8 mouse cellular contexts compared by ENCODE assay signal in the genomic region with DNA sequence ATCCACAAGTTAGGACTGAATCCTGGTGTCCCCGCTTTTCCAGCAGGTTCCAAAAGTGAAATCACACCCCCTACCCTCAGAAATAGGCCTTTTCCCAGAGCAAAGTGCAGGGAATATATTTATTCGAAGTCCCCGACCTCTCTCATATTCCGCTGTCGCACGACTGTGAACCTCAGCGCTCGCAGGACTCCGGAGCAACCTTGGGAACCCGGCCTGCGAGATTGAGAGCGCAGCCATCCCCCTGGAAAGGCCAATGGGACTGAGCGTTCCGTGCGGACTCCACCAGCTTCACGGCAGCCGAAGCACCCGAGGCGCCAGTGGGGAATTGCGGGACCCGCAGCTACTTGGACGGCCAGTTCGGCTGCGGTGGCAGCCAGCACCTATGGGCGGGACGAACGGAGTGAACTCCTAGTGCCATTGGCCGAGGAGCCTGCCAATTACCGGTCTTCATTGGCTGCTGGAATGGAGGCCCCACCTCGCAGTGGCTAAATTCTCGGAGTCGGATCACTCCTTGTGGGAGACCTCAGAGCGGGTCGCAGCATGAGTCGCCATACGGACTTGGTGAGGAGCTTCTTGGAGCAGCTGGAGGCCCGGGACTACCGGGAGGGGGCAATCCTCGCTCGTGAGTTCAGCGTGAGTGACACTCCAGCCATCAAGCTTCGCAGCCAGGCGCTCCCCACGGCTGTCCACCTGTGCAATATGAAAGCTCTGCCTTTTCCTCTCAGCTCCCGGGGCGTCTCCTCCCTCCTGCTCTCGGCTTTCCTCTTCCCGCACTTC. TPM values are rescaled to one million over a fixed set of nuclear protein-coding genes. Genes with fewer than 3 reads are reported as not detected.
DNase-seq lines count a peak whose midpoint lies in the region; ATAC-seq and TF ChIP-seq lines count a peak whose summit lies in the region.

Ptpn18 (plus strand) TSS at position 479 of the 777 bp plus-strand sequence.

- ATAC-seq in forebrain, embryonic 12.5 days (ENCODE audit: low FRiP score): peak; percentile 94
- peak; percentile 91 for ATAC-seq in heart, postnatal 0 days (ENCODE audit: insufficient read depth, low read depth)
- peak; percentile 87 for ATAC-seq in liver, embryonic 16.5 days (ENCODE audit: low read depth)
- peak; percentile 88 for ATAC-seq in neural tube, embryonic 13.5 days (ENCODE audit: low read depth)

- H3K36me3 ChIP-seq in forebrain, embryonic 12.5 days (replicated peaks): no peaks in the 10 kb centered on the region
- H3K36me3 ChIP-seq in heart, postnatal 0 days (replicated peaks; ENCODE audit: control insufficient read depth, insufficient read depth, low read length): no peaks in the 10 kb centered on the region
- no peaks in the 10 kb centered on the region for H3K36me3 ChIP-seq in liver, embryonic 16.5 days (ENCODE audit: control insufficient read depth, insufficient read depth)
- H3K36me3 ChIP-seq in neural tube, embryonic 13.5 days: no peaks in the 10 kb centered on the region
- H3K36me3 ChIP-seq in testis, adult 2 months (ENCODE audit: control insufficient read depth, insufficient read depth, low read length): no peaks in the 10 kb centered on the region

- peaks cover 8% of the 10 kb centered on the region for H3K4me1 ChIP-seq in forebrain, embryonic 12.5 days
- H3K4me1 ChIP-seq in heart, postnatal 0 days (ENCODE audit: control insufficient read depth, insufficient read depth): peaks cover 9% of the 10 kb centered on the region; the same call in 1 of the 2 replicates
- H3K4me1 ChIP-seq in liver, embryonic 16.5 days (ENCODE audit: control insufficient read depth, low read depth, low read length): peaks cover 11% of the 10 kb centered on the region
- peaks cover 10% of the 10 kb centered on the region for H3K4me1 ChIP-seq in neural tube, embryonic 13.5 days (replicated peaks)
- H3K4me1 ChIP-seq in testis, adult 2 months (ENCODE audit: control insufficient read depth, insufficient read depth, low read length): peaks cover 21% of the 10 kb centered on the region

- DNase-seq in CD8-positive naive resting alpha-beta T cell, adult 2 months (ENCODE audit: low read depth in 2 of 2, low spot score in 2 of 2): peak; percentile 66 to 73
- DNase-seq in c-Kit-positive CD71-positive TER-119-negative erythroid progenitor cells, embryonic 14.5 days (ENCODE audit: low read depth): peak; percentile 80
- peak; percentile 81 for DNase-seq in heart, postnatal 0 days (ENCODE audit: low spot score)
- peak; percentile 95 for DNase-seq in kidney, postnatal 4 days

- no peak within 1 kb of the TSS for H3K27ac ChIP-seq in forebrain, embryonic 12.5 days
- peak within 1 kb of the TSS; percentile 18; the same call in 1 of the 2 replicates for H3K27ac ChIP-seq in heart, postnatal 0 days (ENCODE audit: low read depth)
- peak within 1 kb of the TSS; percentile 34; the same call in 1 of the 2 replicates for H3K27ac ChIP-seq in liver, embryonic 16.5 days (ENCODE audit: low read length)
- no peak within 1 kb of the TSS for H3K27ac ChIP-seq in neural tube, embryonic 13.5 days (replicated peaks)
- no peak within 1 kb of the TSS for H3K27ac ChIP-seq in testis, adult 2 months (ENCODE audit: control insufficient read depth, insufficient read depth, low read depth, low read length)

- WGBS in forebrain, embryonic 12.5 days: under 1% methylated on average over 48 of the region's 48 CpGs
- WGBS in heart, postnatal 0 days: under 1% methylated on average over 48 of the region's 48 CpGs
- WGBS in liver, embryonic 16.5 days (ENCODE audit: insufficient replicate concordance): under 1% methylated on average over 48 of the region's 48 CpGs
- under 1% methylated on average over 48 of the region's 48 CpGs for WGBS in neural tube, embryonic 13.5 days

- H3K4me3 ChIP-seq in forebrain, embryonic 12.5 days (replicated peaks): peak within 1 kb of the TSS; percentile 57
- H3K4me3 ChIP-seq in heart, postnatal 0 days (ENCODE audit: low read depth, low read length): peak within 1 kb of the TSS; percentile 49
- H3K4me3 ChIP-seq in liver, embryonic 16.5 days (ENCODE audit: low read depth, low read length): peak within 1 kb of the TSS; percentile 69
- H3K4me3 ChIP-seq in neural tube, embryonic 13.5 days: peak within 1 kb of the TSS; percentile 59
- peak within 1 kb of the TSS; percentile 76 for H3K4me3 ChIP-seq in testis, adult 2 months (ENCODE audit: control insufficient read depth, low read depth, low read length)

- peaks cover 50% of the 10 kb centered on the region for H3K27me3 ChIP-seq in forebrain, embryonic 12.5 days
- H3K27me3 ChIP-seq in heart, postnatal 0 days (ENCODE audit: control insufficient read depth, insufficient read depth, low read length): no peaks in the 10 kb centered on the region
- peaks cover 11% of the 10 kb centered on the region for H3K27me3 ChIP-seq in liver, embryonic 16.5 days (ENCODE audit: control insufficient read depth, insufficient read depth, low read depth, low read length)
- H3K27me3 ChIP-seq in neural tube, embryonic 13.5 days: peaks cover 55% of the 10 kb centered on the region
- no peaks in the 10 kb centered on the region for H3K27me3 ChIP-seq in testis, adult 2 months (ENCODE audit: control insufficient read depth, insufficient read depth, low read length)

- peak within 1 kb of the TSS; percentile 94 for H3K4me2 ChIP-seq in forebrain, embryonic 12.5 days
- H3K4me2 ChIP-seq in heart, postnatal 0 days (ENCODE audit: low read depth, low read length): peak within 1 kb of the TSS; percentile 84
- peak within 1 kb of the TSS; percentile 78 for H3K4me2 ChIP-seq in liver, embryonic 16.5 days (ENCODE audit: low read depth, low read length)
- H3K4me2 ChIP-seq in neural tube, embryonic 13.5 days: peak within 1 kb of the TSS; percentile 93

- peak within 1 kb of the TSS; percentile 58 for H3K9ac ChIP-seq in forebrain, embryonic 12.5 days
- peak within 1 kb of the TSS; percentile 48 for H3K9ac ChIP-seq in heart, postnatal 0 days (replicated peaks; ENCODE audit: low read depth, low read length)
- H3K9ac ChIP-seq in liver, embryonic 16.5 days (ENCODE audit: low read depth, low read length): peak within 1 kb of the TSS; percentile 55
- H3K9ac ChIP-seq in neural tube, embryonic 13.5 days: peak within 1 kb of the TSS; percentile 67

- TF ChIP-seq EP300 in heart, postnatal 0 days (IDR thresholded peaks at IDR 0.05; ENCODE audit: low read depth): no peak

- TF ChIP-seq POLR2A in testis, adult 2 months (IDR thresholded peaks at IDR 0.05; ENCODE audit: control insufficient read depth, low read depth, low read length): no peak

- no peaks in the 10 kb centered on the region for H3K9me3 ChIP-seq in forebrain, embryonic 12.5 days
- no peaks in the 10 kb centered on the region for H3K9me3 ChIP-seq in heart, postnatal 0 days (replicated peaks; ENCODE audit: control insufficient read depth, low read length)
- no peaks in the 10 kb centered on the region for H3K9me3 ChIP-seq in liver, embryonic 16.5 days (replicated peaks; ENCODE audit: control insufficient read depth, low read length)
- no peaks in the 10 kb centered on the region for H3K9me3 ChIP-seq in neural tube, embryonic 13.5 days

- 0 out of 2 replicates have a peak, but pooled peaks have one; percentile 10 for TF ChIP-seq CTCF in heart, postnatal 0 days (IDR thresholded peaks at IDR 0.05; ENCODE audit: low read depth)
- no peak for TF ChIP-seq CTCF in testis, adult 2 months (IDR thresholded peaks at IDR 0.05; ENCODE audit: control insufficient read depth, insufficient read depth, insufficient replicate concordance, low read depth, low read length)

RNA-seq across cellular contexts. Expression of gene Ptpn18, which starts in this region (rescaled TPM):
- polyA plus RNA-seq in forebrain, embryonic 12.5 days (2016; fragmentation: Nextera tagmentation; extraction: Ambion mirVana): 3.3 and 5.4 TPM in 2 replicates
- 4.7 TPM in 1 of 2 replicates, not detected in the other for total RNA-seq in heart, postnatal 0 days (2014; rRNA removed; ENCODE audit: low replicate concordance)
- polyA plus RNA-seq in heart, postnatal 0 days (2015; fragmentation: Nextera tagmentation; extraction: Ambion mirVana): 10.7 and 13.8 TPM in 2 replicates
- polyA plus RNA-seq in liver, embryonic 16.5 days (2015; fragmentation: Nextera tagmentation; extraction: Ambion mirVana): 16.7 and 19.2 TPM in 2 replicates
- polyA plus RNA-seq in neural tube, embryonic 13.5 days (2015; fragmentation: Nextera tagmentation; extraction: Ambion mirVana): 6.3 and 10.0 TPM in 2 replicates
- polyA plus RNA-seq in testis, adult 2 months (2012; rRNA removed): 1.9 and 4.1 TPM in 2 replicates

Comparison
In these comparisons a context has a peak if more than half of its experiments do, and no peak if none do; other contexts are left out.
1. H3K27ac ChIP-seq: peak in heart, postnatal 0 days (single experiment) and liver, embryonic 16.5 days (single experiment); none in forebrain, embryonic 12.5 days (single experiment), neural tube, embryonic 13.5 days (single experiment) and testis, adult 2 months (single experiment).
2. Peak in every context shown above with its lines, with median percentiles within 50 percentile points of each other: DNase-seq, ATAC-seq, H3K4me2 ChIP-seq, H3K4me3 ChIP-seq and H3K9ac ChIP-seq.